Mouse (Mus musculus): ENCODE measurements around the gene Mef2c. TPM values are rescaled to one million over a fixed set of nuclear protein-coding genes. Genes with fewer than 3 reads are reported as not detected.

Gene Mef2c
- polyA plus RNA-seq, 1 experiment: 49.0 TPM

DNA sequence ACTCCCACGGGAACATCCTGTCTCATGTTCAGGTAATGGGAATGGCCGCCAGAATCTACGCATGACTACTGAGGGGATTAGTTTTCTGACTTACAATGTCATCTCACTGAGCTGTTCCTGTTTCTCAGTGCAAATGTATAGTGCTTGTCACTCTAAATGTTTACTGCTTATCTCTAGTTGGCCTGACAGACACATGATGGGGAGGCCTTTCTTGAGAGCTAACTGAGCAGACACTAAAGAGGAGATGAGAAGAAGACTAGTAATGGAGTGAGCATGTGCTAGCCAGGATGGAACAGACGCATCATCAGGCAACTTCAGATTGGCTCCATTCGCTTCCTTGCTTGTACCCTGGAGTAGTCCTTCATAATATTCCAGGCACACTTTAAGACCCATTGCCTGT is 43.0 kb downstream of the Mef2c start:
- Histone ChIP-seq H3K27me3 (ENCODE audit: control insufficient read depth, insufficient read depth, insufficient read length) (no peaks in the 10 kb centered on the region), H3K79me2 (ENCODE audit: control insufficient read depth, insufficient read depth) (peaks cover 5% of the 10 kb centered on the region), H3K4me3 (no peak overlapping the region), H3K36me3 (ENCODE audit: control insufficient read depth, insufficient read depth) (no peaks in the 10 kb centered on the region), H3ac (ENCODE audit: control insufficient read depth, insufficient read length) (no peak overlapping the region), H3K4me2 (ENCODE audit: low read depth) (no peak overlapping the region)
- TF ChIP-seq E2F4 (IDR thresholded peaks at IDR 0.05; ENCODE audit: insufficient read depth): no peak
- no peak for TF ChIP-seq MYOG (IDR thresholded peaks at IDR 0.05; ENCODE audit: control insufficient read depth in 1 of 3, insufficient read depth in 1 of 3, insufficient read length in 2 of 3, low read depth in 2 of 3)
- no peak for TF ChIP-seq MAX (IDR thresholded peaks at IDR 0.05; ENCODE audit: low read depth)
- no peak for TF ChIP-seq TCF3 (IDR thresholded peaks at IDR 0.05; ENCODE audit: insufficient read length, low read depth)
- TF ChIP-seq CEBPB (IDR thresholded peaks at IDR 0.05; ENCODE audit: insufficient read depth, poor library complexity, severe bottlenecking): no peak
- TF ChIP-seq SRF (IDR thresholded peaks at IDR 0.05; ENCODE audit: control insufficient read depth, insufficient read length, low read depth): no peak
- no peak for TF ChIP-seq TCF12 (IDR thresholded peaks at IDR 0.05; ENCODE audit: insufficient read depth, poor library complexity, severe bottlenecking)

DNA sequence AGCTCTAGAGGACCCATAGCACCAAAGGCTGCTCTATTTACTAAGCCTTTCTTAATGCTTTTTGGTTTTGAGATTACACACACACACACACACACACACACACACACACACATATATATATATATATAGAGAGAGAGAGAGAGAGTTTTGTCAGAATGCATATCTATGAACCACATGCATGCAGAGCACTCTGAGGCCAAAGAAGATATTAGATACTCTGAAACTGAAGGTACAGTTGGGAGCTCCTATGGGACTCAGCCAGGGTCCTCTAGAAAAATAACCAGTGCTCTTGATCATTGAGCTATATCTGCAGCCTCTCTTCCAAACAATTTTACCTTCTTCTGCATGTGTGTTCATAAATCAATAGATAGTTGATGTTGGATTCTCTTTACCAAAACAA is 47.4 kb downstream of the Mef2c start:
- Histone ChIP-seq H3K36me3 (ENCODE audit: control insufficient read depth, insufficient read depth) (no peaks in the 10 kb centered on the region), H3K79me2 (ENCODE audit: control insufficient read depth, insufficient read depth) (no peaks in the 10 kb centered on the region), H3K4me2 (ENCODE audit: low read depth) (no peak overlapping the region), H3K27me3 (ENCODE audit: control insufficient read depth, insufficient read depth, insufficient read length) (no peaks in the 10 kb centered on the region), H3ac (ENCODE audit: control insufficient read depth, insufficient read length) (no peak overlapping the region), H3K4me3 (no peak overlapping the region)
- TF ChIP-seq CEBPB (IDR thresholded peaks at IDR 0.05; ENCODE audit: insufficient read depth, poor library complexity, severe bottlenecking) (no peak), POLR2AphosphoS2 (IDR thresholded peaks at IDR 0.05; ENCODE audit: insufficient read length, low read depth) (no peak), E2F4 (IDR thresholded peaks at IDR 0.05; ENCODE audit: insufficient read depth) (no peak), TCF3 (IDR thresholded peaks at IDR 0.05; ENCODE audit: insufficient read length, low read depth) (no peak), USF1 (IDR thresholded peaks at IDR 0.05; ENCODE audit: low read depth) (no peak), SRF (IDR thresholded peaks at IDR 0.05; ENCODE audit: control insufficient read depth, insufficient read length, low read depth) (no peak), POLR2A (IDR thresholded peaks at IDR 0.05; ENCODE audit: insufficient read length, low read depth) (no peak), MYOD1 (IDR thresholded peaks at IDR 0.05; ENCODE audit: control insufficient read depth in 1 of 3, insufficient read length in 2 of 3, low read depth in 2 of 3) (no peak), MYOG (IDR thresholded peaks at IDR 0.05; ENCODE audit: control insufficient read depth in 1 of 3, insufficient read depth in 1 of 3, insufficient read length in 2 of 3, low read depth in 2 of 3) (no peak), REST (IDR thresholded peaks at IDR 0.05; ENCODE audit: insufficient read depth, insufficient read length) (no peak), MAX (IDR thresholded peaks at IDR 0.05; ENCODE audit: low read depth) (no peak), TCF12 (IDR thresholded peaks at IDR 0.05; ENCODE audit: insufficient read depth, poor library complexity, severe bottlenecking) (no peak)

DNA sequence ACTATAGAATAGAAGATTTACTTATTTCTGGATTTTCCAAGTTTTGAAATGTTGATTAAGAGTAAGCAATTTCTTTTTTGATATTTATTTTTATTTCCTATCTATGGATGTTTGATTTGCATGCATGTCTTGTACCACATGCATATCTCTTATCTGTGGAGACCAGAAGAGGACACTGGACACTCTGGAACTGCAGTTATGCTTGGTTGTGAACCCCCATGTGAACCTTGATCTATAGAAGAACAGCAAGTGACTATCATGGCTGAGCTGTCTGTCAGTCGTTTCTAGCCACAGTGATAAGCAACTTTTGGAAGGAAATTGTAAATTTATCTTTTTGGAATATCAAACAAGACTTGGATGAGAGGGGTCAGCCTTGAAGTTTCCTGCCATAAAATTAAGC is 48.2 kb downstream of the Mef2c start:
- H3K4me2 ChIP-seq (ENCODE audit: low read depth): no peak overlapping the region
- no peaks in the 10 kb centered on the region for H3K79me2 ChIP-seq (ENCODE audit: control insufficient read depth, insufficient read depth)
- no peak overlapping the region for H3ac ChIP-seq (ENCODE audit: control insufficient read depth, insufficient read length)
- TF ChIP-seq MYOD1 (IDR thresholded peaks at IDR 0.05; ENCODE audit: control insufficient read depth in 1 of 3, insufficient read length in 2 of 3, low read depth in 2 of 3) (no peak), TCF12 (IDR thresholded peaks at IDR 0.05; ENCODE audit: insufficient read depth, poor library complexity, severe bottlenecking) (no peak), REST (IDR thresholded peaks at IDR 0.05; ENCODE audit: insufficient read depth, insufficient read length) (no peak), SRF (IDR thresholded peaks at IDR 0.05; ENCODE audit: control insufficient read depth, insufficient read length, low read depth) (no peak), USF1 (IDR thresholded peaks at IDR 0.05; ENCODE audit: low read depth) (no peak), MAX (IDR thresholded peaks at IDR 0.05; ENCODE audit: low read depth) (no peak), CEBPB (IDR thresholded peaks at IDR 0.05; ENCODE audit: insufficient read depth, poor library complexity, severe bottlenecking) (no peak), E2F4 (IDR thresholded peaks at IDR 0.05; ENCODE audit: insufficient read depth) (no peak), POLR2A (IDR thresholded peaks at IDR 0.05; ENCODE audit: insufficient read length, low read depth) (no peak), TCF3 (IDR thresholded peaks at IDR 0.05; ENCODE audit: insufficient read length, low read depth) (no peak), MYOG (IDR thresholded peaks at IDR 0.05; ENCODE audit: control insufficient read depth in 1 of 3, insufficient read depth in 1 of 3, insufficient read length in 2 of 3, low read depth in 2 of 3) (no peak)
- no peaks in the 10 kb centered on the region for H3K27me3 ChIP-seq (ENCODE audit: control insufficient read depth, insufficient read depth, insufficient read length)
- H3K36me3 ChIP-seq (ENCODE audit: control insufficient read depth, insufficient read depth): no peaks in the 10 kb centered on the region
- H3K4me3 ChIP-seq: no peak overlapping the region

DNA sequence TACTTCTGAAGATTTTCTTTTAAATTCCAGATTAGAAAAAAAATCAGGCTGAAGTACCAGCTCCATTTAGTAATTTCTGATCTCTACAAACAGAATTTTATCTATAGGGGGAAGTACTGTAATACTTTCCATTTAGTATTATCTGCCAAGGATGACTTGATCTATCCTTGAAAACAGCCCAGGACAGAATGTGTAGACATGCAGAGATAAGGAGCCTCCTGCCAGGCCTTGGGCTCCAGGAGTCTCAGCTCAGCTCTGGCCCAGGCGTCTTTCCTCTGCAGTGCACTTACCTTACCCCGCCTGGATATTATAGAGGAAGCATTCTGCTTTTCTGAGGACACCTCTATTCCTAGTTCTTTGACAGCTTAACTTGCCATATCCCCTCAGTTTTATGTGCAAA is 59.4 kb downstream of the Mef2c start:
- Histone ChIP-seq H3K79me2 (ENCODE audit: control insufficient read depth, insufficient read depth) (peaks cover 3% of the 10 kb centered on the region), H3ac (ENCODE audit: control insufficient read depth, insufficient read length) (no peak overlapping the region), H3K4me2 (ENCODE audit: low read depth) (no peak overlapping the region), H3K4me3 (no peak overlapping the region), H3K36me3 (ENCODE audit: control insufficient read depth, insufficient read depth) (no peaks in the 10 kb centered on the region), H3K27me3 (ENCODE audit: control insufficient read depth, insufficient read depth, insufficient read length) (no peaks in the 10 kb centered on the region)
- TF ChIP-seq POLR2A (IDR thresholded peaks at IDR 0.05; ENCODE audit: insufficient read length, low read depth): no peak
- no peak for TF ChIP-seq CEBPB (IDR thresholded peaks at IDR 0.05; ENCODE audit: insufficient read depth, poor library complexity, severe bottlenecking)
- TF ChIP-seq TCF12 (IDR thresholded peaks at IDR 0.05; ENCODE audit: insufficient read depth, poor library complexity, severe bottlenecking): no peak
- TF ChIP-seq MAX (IDR thresholded peaks at IDR 0.05; ENCODE audit: low read depth): no peak
- no peak for TF ChIP-seq MYOD1 (IDR thresholded peaks at IDR 0.05; ENCODE audit: control insufficient read depth in 1 of 3, insufficient read length in 2 of 3, low read depth in 2 of 3)
- TF ChIP-seq E2F4 (IDR thresholded peaks at IDR 0.05; ENCODE audit: insufficient read depth): no peak
- TF ChIP-seq REST (IDR thresholded peaks at IDR 0.05; ENCODE audit: insufficient read depth, insufficient read length): no peak
- no peak for TF ChIP-seq USF1 (IDR thresholded peaks at IDR 0.05; ENCODE audit: low read depth)
- no peak for TF ChIP-seq SRF (IDR thresholded peaks at IDR 0.05; ENCODE audit: control insufficient read depth, insufficient read length, low read depth)
- no peak for TF ChIP-seq POLR2AphosphoS2 (IDR thresholded peaks at IDR 0.05; ENCODE audit: insufficient read length, low read depth)
- no peak for TF ChIP-seq TCF3 (IDR thresholded peaks at IDR 0.05; ENCODE audit: insufficient read length, low read depth)
- no peak for TF ChIP-seq MYOG (IDR thresholded peaks at IDR 0.05; ENCODE audit: control insufficient read depth in 1 of 3, insufficient read depth in 1 of 3, insufficient read length in 2 of 3, low read depth in 2 of 3)
